Mouse (Mus musculus): ENCODE results near the gene Kif6. TPM values are rescaled to one million over a fixed set of nuclear protein-coding genes. Genes with fewer than 3 reads are reported as not detected.

Kif6 gene
- total and polyA plus RNA-seq, 3 experiments, result 2.1 to 2.6 (median 2.3) TPM

DNA sequence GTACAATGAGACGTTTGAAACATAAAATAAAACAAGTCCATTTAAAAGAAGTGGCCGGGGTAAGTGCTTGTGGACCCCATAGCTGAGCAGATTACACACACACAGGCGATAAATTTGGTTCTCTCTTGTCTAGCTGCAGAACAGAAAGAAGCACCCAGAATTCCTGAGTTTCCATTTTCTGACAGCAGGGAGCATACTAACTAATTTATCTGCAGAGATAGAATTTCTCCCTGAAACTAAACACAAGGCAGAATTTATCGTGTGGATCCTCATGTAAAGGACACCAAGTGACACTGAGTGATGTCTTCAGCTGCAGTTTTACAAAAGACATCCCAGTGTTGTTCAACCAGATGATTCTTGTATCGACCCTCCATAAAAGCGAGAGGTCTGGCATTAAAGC lies 260.5 kb downstream of the Kif6 start:
- no peaks in the 10 kb centered on the region for H3K36me3 ChIP-seq (ENCODE audit: control insufficient read depth, insufficient read depth, low read length)
- H3K79me2 ChIP-seq (replicated peaks; ENCODE audit: control insufficient read depth, insufficient read depth, low read length), result no peaks in the 10 kb centered on the region
- no peak for DNase-seq
- WGBS, result 67% methylated on average over 6 of the region's 6 CpGs
- H3K9ac ChIP-seq (ENCODE audit: low read depth, low read length), result no peak overlapping the region
- no peaks in the 10 kb centered on the region for H3K4me1 ChIP-seq (ENCODE audit: control insufficient read depth, insufficient read depth, low read length)
- TF ChIP-seq POLR2A (IDR thresholded peaks at IDR 0.05; ENCODE audit: insufficient read depth, low read depth, low read length) (no peak), CTCF (IDR thresholded peaks at IDR 0.05) (no peak), EP300 (IDR thresholded peaks at IDR 0.05; ENCODE audit: insufficient read depth, low read depth, low read length) (no peak)
- no peak overlapping the region for H3K4me3 ChIP-seq
- H3K27ac ChIP-seq, result no peak overlapping the region
- H3K27me3 ChIP-seq (ENCODE audit: control insufficient read depth, insufficient read depth, low read length), result no peaks in the 10 kb centered on the region
- intact Hi-C loops (cut with DNase I), result no loop called here

DNA sequence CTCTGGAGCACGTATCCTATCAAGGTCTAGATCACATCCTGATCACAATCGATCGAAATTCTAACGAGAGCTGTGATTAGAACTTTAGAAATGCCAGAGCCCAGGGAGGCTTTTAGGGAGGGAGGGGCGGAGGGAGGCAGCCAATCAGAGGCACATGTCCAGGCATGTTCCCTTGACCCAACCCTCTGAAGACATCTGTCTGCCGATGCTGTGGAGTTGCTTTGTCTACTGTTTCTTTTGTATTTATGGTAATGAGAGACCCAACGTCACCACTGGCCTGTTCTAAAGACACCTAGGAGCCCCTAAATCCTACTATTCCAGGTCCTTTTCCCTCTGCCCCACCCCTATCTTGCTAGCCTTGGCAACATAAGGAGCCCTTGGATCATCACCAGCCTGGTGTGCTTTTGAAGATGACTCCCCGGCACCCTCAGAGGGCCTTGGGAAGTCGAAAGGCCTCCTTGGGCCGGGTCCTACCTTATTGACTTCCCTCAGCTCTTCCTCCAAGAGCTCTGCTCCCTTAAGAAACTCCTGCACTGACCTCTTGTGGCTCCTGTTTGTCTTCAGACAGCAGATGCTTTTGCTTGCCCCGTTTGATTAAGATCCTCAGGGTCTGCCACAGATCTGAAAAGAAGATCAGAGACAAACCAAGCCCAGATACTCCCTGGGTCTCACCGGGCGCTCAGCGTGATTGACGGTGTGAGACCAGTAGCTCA lies 261.2 kb downstream of the Kif6 start:
- Histone ChIP-seq H3K79me2 (replicated peaks; ENCODE audit: control insufficient read depth, insufficient read depth, low read length) (no peaks in the 10 kb centered on the region), H3K9ac (ENCODE audit: low read depth, low read length) (no peak overlapping the region), H3K4me1 (ENCODE audit: control insufficient read depth, insufficient read depth, low read length) (no peaks in the 10 kb centered on the region), H3K27ac (no peak overlapping the region), H3K27me3 (ENCODE audit: control insufficient read depth, insufficient read depth, low read length) (no peaks in the 10 kb centered on the region), H3K36me3 (ENCODE audit: control insufficient read depth, insufficient read depth, low read length) (no peaks in the 10 kb centered on the region), H3K4me3 (no peak overlapping the region)
- intact Hi-C loops (cut with DNase I), result no loop called here
- no peak for DNase-seq
- 61% methylated on average over 15 of the region's 15 CpGs for WGBS
- TF ChIP-seq EP300 (IDR thresholded peaks at IDR 0.05; ENCODE audit: insufficient read depth, low read depth, low read length), result no peak
- TF ChIP-seq POLR2A (IDR thresholded peaks at IDR 0.05; ENCODE audit: insufficient read depth, low read depth, low read length), result no peak
- no peak for TF ChIP-seq CTCF (IDR thresholded peaks at IDR 0.05)

DNA sequence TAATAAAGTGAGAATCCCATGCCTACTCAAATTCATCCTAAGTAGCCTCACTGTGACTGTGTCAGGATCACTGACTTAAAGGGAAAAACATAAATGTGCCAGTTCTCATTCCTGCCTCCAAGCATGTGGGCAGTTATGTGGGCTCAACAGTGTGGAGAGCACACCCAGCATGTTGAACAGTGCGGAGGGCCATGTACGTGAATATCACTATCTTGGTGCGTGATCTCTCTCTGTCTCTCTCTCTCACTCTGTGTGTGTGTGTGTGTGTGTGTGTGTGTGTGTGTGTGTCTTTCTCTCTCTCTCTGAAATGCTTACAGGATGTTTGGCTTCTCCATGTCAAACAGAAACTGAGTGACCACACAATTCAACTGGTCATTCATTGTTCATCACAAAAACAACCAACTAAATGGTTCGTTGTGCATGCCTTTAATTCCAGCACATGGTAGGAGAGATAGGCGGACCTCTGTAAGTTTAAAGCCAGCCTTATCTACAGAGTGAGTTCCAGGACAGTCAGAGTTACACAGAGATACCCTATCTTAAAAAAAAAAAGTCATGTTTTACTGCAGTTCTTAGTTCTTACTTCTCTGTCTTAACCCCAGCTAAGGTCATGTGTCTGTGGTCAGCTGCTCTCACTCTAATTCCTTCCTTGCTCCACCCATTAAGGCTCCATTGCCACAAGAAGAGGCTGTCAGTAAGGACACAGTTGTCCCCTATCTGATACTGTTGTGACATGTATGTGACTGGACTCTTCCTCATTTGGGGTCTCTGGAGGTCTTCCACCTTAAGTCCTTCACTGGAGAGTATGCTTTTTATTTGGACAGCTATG lies 266.2 kb downstream of the Kif6 start:
- no peaks in the 10 kb centered on the region for H3K4me1 ChIP-seq (ENCODE audit: control insufficient read depth, insufficient read depth, low read length)
- H3K79me2 ChIP-seq (replicated peaks; ENCODE audit: control insufficient read depth, insufficient read depth, low read length), result no peaks in the 10 kb centered on the region
- H3K4me3 ChIP-seq, result no peak overlapping the region
- no peaks in the 10 kb centered on the region for H3K36me3 ChIP-seq (ENCODE audit: control insufficient read depth, insufficient read depth, low read length)
- intact Hi-C loops (cut with DNase I), result no loop called here
- no peak overlapping the region for H3K27ac ChIP-seq
- WGBS, result 66% methylated on average over 5 of the region's 5 CpGs
- TF ChIP-seq CTCF (IDR thresholded peaks at IDR 0.05), result no peak
- TF ChIP-seq POLR2A (IDR thresholded peaks at IDR 0.05; ENCODE audit: insufficient read depth, low read depth, low read length), result no peak
- no peak for TF ChIP-seq EP300 (IDR thresholded peaks at IDR 0.05; ENCODE audit: insufficient read depth, low read depth, low read length)
- no peak overlapping the region for H3K9ac ChIP-seq (ENCODE audit: low read depth, low read length)
- no peaks in the 10 kb centered on the region for H3K27me3 ChIP-seq (ENCODE audit: control insufficient read depth, insufficient read depth, low read length)
- no peak for DNase-seq

DNA sequence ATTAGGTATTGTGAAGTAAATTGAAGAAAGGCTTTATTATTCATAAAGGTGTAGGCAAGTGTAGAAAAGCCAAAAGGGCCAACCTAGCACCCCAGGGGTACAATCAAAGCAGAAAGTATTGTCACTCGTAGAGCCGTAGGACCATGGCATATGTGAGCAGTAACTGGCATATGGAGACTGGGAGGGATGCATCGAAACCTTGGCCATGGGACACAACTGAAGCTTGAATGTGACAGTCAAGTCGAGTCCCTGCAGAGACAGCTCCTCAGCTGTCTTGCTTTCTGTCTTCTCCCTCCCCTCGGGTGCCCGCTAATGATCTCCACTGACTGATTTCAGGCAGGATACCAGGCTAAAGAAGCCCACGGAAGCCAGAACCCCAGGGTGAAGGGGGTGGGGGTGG lies 266.9 kb downstream of the Kif6 start:
- Histone ChIP-seq H3K79me2 (replicated peaks; ENCODE audit: control insufficient read depth, insufficient read depth, low read length) (no peaks in the 10 kb centered on the region), H3K4me3 (no peak overlapping the region), H3K4me1 (ENCODE audit: control insufficient read depth, insufficient read depth, low read length) (no peaks in the 10 kb centered on the region), H3K9ac (ENCODE audit: low read depth, low read length) (no peak overlapping the region), H3K36me3 (ENCODE audit: control insufficient read depth, insufficient read depth, low read length) (no peaks in the 10 kb centered on the region), H3K27me3 (ENCODE audit: control insufficient read depth, insufficient read depth, low read length) (no peaks in the 10 kb centered on the region), H3K27ac (no peak overlapping the region)
- intact Hi-C loops (cut with DNase I), result no loop called here
- WGBS, result 83% methylated on average over 7 of the region's 7 CpGs
- DNase-seq, result no peak
- TF ChIP-seq CTCF (IDR thresholded peaks at IDR 0.05), result no peak
- TF ChIP-seq POLR2A (IDR thresholded peaks at IDR 0.05; ENCODE audit: insufficient read depth, low read depth, low read length), result no peak
- TF ChIP-seq EP300 (IDR thresholded peaks at IDR 0.05; ENCODE audit: insufficient read depth, low read depth, low read length), result no peak

- intact Hi-C loops (cut with DNase I), result no loop called here
- Histone ChIP-seq H3K79me2 (replicated peaks; ENCODE audit: control insufficient read depth, insufficient read depth, low read length) (no peaks in the 10 kb centered on the region), H3K27ac (no peak overlapping the region), H3K36me3 (ENCODE audit: control insufficient read depth, insufficient read depth, low read length) (no peaks in the 10 kb centered on the region), H3K27me3 (ENCODE audit: control insufficient read depth, insufficient read depth, low read length) (no peaks in the 10 kb centered on the region), H3K9ac (ENCODE audit: low read depth, low read length) (no peak overlapping the region), H3K4me1 (ENCODE audit: control insufficient read depth, insufficient read depth, low read length) (no peaks in the 10 kb centered on the region), H3K4me3 (no peak overlapping the region)
- DNase-seq, result no peak
- peak; percentile 39 for TF ChIP-seq CTCF (IDR thresholded peaks at IDR 0.05)
- no peak for TF ChIP-seq EP300 (IDR thresholded peaks at IDR 0.05; ENCODE audit: insufficient read depth, low read depth, low read length)
- TF ChIP-seq POLR2A (IDR thresholded peaks at IDR 0.05; ENCODE audit: insufficient read depth, low read depth, low read length), result no peak
- 72% methylated on average over 8 of the region's 8 CpGs for WGBS
Measured at GRCm38 (mm10) chr17:49883136-49883755, 268.3 kb downstream of the Kif6 start.

All from heart, adult 2 months (tissue).